Mouse (Mus musculus): ENCODE data around the gene Itga1.

The Itga1 gene

DNA sequence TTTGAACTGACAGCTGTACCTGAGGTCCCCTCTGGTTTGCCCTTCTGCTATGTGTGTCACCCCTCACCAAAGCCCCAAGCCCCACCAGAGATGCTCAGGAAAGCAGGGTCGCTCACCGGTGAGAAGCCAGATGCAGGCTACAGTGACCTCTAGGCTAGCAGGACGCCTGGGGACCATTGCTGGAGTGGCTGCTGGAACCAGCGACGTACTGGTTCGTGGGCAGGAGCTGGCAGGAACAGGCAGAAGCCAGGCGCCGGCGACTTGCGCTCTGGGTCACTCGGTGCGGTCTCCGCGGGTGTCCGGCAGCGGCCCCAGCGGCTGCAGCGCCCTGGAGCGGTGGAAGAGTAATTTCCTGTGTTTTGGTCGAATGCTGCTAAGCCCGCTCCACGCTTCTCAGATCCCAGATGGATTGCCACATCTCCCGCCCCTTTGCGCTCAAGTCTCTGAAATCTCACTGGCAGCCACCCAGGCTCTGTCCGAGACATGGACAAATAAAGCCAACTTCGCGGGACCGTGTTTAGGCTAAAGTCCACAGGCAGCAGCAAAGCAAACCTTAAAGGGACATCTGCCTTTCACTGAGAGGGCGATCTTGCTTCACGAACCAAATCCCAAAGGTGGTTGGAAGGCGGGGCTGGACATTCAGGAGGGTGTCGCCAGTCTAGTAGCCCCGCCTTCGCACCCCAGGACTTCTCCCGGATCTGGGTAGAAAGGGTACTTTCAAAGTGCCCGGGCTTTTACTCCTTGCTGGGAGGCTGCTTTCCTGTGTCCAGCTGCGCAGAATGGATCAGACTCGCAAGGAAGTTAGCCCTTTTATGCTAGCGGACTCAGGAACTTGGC lies at the start of gene Itga1, which contains the start of gene Gm49395:
Gene Itga1 (minus strand): TSS at position 610 of the 837 bp plus-strand sequence.
Gene Gm49395 (minus strand): TSS at position 567 of the 837 bp plus-strand sequence.
- no peak for DNase-seq (ENCODE audit: low spot score in 2 of 2)

GRCm38 (mm10) chr13:115150602-115151001 lies 48.8 kb upstream of the Itga1 start:
- no peak for DNase-seq (ENCODE audit: low spot score in 2 of 2)

DNA sequence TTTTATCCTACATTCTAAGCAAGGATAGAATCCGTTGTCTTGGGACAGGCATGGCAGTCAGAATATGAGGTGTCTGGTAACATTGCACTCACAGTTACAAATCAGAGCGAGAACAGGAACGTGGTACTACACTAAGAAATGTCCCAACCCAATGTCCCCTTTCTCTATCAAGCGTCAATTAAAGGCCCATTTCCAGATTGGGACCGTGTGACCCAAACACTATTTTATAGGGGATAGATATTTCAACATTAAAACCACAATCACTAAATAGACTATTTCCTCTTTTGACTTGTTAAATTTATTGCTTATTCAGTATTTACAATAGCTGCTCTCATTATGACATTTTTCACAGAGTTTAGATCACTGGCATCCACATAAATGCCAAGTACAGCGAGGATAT lies 48.1 kb upstream of the Itga1 start:
- no peak for DNase-seq (ENCODE audit: low spot score in 2 of 2)

GRCm38 (mm10) chr13:115143575-115143974 lies 41.8 kb upstream of the Itga1 start:
- DNase-seq (ENCODE audit: low spot score in 2 of 2), result no peak

DNA sequence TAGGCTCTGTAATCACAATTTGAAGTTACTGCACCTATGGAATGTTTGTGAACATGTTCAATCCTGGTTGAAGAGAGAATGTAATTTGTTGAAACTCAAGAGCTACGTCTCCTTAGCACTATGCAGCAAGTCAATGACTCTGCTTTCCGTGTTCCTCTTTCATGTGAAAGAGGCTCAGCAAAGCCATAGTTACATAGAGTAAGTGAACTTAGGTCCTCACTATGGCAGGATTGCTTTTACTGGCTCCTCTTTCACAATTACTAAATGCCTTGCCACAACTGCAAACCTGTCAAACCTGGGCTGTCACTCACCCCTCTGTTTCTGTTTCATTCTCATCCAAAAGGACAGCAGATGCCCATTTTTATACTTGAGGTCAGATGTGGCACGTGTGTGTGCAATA lies 40.3 kb upstream of the Itga1 start:
- DNase-seq (ENCODE audit: low spot score in 2 of 2), result no peak

DNA sequence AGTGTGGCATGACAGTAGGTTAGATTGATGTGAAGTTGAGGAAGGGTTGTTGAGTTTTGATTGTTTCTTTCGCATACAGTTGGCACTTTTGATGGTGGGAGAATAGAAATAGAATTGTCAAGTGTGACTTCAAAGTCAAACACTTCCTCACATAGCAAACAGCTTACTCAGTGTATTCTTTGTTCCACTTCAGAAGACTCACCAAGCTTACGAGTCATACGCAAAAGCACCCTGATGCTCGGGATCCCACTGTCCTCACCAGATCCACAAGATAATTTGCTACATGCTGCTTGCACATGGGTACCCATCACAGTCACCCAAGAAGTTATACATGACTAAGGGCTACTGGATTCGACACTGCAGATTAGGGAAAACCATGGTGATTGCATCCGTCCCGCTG lies 36.7 kb upstream of the Itga1 start:
- DNase-seq (ENCODE audit: low spot score in 2 of 2), result no peak

DNA sequence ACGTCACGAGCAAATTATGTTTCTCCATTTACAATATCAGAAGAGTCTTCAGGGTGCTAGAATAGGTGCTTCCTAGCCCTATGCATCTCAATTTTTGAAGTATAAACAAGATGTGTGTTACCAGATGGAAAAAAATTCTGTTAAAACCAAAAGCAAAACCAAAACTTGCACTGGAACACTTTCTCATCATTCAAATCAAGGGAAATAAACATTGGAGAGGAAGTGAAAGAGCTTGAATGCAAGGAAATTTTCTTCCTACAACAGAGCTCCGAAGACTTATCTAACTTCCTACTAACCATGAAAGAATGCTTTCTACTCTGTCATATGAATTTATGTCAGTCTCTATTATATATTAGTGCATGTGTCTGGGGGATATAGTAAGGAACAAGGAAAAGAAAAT lies 35.0 kb upstream of the Itga1 start:
- no peak for DNase-seq (ENCODE audit: low spot score in 2 of 2)

DNA sequence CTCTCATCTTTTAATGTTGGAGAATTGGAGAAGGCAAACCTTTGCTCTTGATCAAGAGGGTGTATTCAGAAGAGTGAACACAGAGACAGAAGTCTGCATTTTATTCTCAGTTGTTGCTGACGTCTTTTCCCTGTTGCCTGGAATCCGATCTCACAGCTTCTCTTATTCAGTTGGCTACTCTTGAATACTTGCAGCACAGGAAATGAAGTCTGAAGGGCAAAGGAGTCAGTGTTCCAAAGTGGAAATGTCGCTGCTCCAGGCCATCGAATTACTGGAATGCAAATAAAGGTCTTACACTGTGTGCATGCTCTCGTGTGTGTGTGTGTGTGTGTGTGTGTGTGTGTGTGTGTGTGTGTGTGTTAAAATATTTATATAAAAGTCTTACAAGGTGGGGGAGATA lies 30.7 kb upstream of the Itga1 start:
- no peak for DNase-seq (ENCODE audit: low spot score in 2 of 2)

DNA sequence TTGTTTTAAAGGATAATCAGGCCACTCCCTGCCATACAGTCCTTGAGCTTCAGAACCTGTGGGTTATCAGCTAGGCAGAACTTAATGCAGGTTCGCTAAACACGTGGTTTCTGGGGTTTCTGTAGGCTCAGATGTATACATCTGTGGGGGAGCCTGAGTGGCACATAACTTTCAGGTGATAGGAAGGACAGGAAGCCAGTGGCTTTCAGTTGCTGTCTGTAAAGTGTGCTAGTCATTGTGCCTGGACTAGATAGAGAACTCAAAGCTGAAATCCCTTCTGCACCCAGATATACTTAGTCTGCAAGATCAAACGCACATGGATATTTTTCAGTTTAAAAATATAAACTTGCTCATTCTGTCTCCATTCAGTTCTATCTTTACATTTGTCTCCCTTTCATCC lies 29.6 kb upstream of the Itga1 start:
- DNase-seq (ENCODE audit: low spot score in 2 of 2), result no peak

DNA sequence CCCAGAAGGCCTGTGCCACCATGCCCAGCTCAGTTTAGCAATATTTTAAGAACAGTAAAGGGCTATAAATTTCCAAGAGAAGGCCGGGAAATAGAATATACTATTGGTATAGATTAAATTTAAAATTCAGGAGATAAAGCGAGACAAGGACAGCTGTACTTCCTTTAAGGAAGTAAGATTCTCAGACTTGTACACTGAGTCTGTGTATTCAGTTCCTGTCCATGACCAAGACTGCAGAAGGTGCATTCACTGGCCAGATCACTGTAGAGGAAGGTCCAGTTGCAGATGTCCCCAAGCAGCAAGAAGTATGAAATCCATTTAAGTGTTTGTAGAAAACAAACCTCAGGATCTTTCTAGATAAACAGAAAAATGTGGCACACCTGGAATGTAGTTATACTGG lies 28.3 kb upstream of the Itga1 start:
- no peak for DNase-seq (ENCODE audit: low spot score in 2 of 2)

GRCm38 (mm10) chr13:115127826-115128225 lies 26.1 kb upstream of the Itga1 start:
- no peak for DNase-seq (ENCODE audit: low spot score in 2 of 2)

- no peak for DNase-seq (ENCODE audit: low spot score in 2 of 2)
Observed at GRCm38 (mm10) chr13:115126534-115126933, 24.8 kb upstream of the Itga1 start.

- DNase-seq (ENCODE audit: low spot score in 2 of 2), result no peak
Observed at GRCm38 (mm10) chr13:115125130-115125529, 23.4 kb upstream of the Itga1 start.

- DNase-seq (ENCODE audit: low spot score in 2 of 2), result no peak
Observed at GRCm38 (mm10) chr13:115124521-115124920, 22.8 kb upstream of the Itga1 start.

GRCm38 (mm10) chr13:115118756-115119155 lies 17.0 kb upstream of the Itga1 start:
- no peak for DNase-seq (ENCODE audit: low spot score in 2 of 2)

GRCm38 (mm10) chr13:115118195-115118594 lies 16.4 kb upstream of the Itga1 start:
- DNase-seq (ENCODE audit: low spot score in 2 of 2), result no peak

GRCm38 (mm10) chr13:115116930-115117621 lies 15.3 kb upstream of the Itga1 start:
- DNase-seq (ENCODE audit: low spot score in 2 of 2), result no peak

DNA sequence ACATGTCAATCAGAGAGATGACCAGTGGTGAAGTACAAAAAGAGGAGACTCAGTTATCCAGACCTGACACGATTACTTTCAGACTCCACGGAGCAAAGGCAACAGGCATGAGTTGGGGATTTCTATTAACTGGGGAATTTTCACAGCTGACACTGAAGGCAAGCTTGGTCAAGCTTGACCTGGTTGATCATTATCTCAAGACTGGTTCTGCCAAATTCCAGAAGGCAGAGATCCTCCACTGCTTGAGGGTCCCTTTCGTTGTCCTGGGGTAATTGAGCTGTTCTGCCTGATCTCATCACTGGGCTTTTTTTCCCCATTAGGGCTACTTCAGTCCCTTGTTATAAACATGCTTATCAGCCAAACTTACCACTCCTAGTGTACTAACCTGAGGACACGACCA lies 7.9 kb upstream of the Itga1 start:
- DNase-seq (ENCODE audit: low spot score in 2 of 2), result no peak

- no peak for DNase-seq (ENCODE audit: low spot score in 2 of 2)
Observed at GRCm38 (mm10) chr13:115107436-115107835, 5.7 kb upstream of the Itga1 start.

DNA sequence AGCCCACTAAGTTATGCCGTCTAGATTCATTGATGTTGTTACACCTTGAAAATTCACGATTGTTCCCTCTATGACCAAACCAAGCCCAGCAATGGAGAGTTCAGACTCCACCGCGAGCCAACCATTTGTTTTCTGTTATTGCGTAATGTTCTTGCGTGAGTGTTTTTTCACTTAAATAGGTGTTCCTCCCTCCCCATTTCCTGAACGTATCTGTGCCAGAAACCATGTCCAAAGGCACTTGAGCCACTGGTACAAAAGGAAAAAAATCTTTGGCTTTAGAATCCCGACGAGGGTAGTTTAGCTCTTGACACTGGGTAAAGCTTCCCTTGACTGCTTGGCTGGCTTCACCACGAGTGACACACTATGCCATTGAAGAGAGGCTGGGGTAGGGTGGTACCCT lies 4.4 kb upstream of the Itga1 start:
- DNase-seq (ENCODE audit: low spot score in 2 of 2), result no peak

DNA sequence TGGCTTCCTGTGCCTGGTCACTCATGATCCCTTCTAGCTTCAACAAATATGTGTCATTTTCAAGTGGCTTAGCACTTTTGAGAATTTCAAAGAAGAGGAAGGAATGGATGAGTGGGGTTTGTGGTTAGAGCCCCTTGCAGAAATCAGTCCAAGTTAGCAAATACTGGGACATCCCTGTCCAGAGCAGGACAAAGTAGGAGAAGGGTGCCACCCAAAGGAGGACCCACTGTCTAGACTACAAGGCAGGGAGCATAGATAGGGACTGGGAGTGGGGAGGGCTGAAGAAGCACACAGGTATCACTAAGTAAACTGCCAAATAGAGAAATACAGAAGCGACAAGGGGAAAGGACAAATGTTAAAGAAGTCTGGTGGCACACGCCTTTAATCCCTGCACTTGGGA lies 990 bp upstream of the Itga1 start:
- no peak for DNase-seq (ENCODE audit: low spot score in 2 of 2)

DNA sequence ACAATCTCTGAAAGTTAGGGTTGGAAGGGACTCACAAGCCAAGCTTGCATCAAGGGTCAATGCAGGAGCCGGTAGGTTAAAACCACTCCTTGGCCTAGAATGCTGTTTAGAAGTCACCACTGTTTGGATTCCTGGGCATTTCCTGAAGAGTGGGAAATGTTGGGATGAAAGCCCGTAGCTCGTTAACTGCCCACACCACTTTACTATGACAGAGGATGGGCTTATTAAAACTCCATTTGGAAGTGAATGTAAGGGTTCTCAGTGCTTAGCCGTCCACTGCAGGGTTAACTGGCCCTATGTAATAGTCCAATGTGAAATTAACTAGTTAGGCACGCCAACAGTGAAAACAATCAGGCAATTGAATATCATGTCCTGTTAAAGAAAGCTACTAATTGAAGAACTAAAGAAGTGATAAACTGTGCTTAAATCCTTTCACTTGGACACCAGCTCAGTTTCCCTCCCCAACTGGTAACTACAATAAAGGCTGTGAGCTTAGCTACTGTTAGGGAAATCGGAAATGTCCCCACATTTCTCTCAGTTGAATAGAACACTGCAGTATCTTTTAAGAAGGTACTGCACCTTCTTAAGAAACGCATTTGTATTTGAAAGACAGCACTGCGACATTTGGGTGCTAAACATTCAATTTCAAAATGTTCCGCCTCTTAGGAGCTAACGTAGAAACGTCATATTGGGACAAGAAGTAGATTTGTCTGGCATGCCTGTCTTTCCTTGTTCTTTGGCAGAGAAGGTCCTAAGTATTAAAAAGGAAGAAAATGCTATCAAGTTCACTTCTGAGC lies 1.2 kb downstream of the Itga1 start:
- DNase-seq (ENCODE audit: low spot score in 2 of 2), result no peak

Data from thymus, postnatal 10 days (tissue).